Mouse (Mus musculus) lung, embryonic 14.5 days (tissue): ENCODE results near the gene Mepce. TPM values are rescaled to one million over a fixed set of nuclear protein-coding genes. Genes with fewer than 3 reads are reported as not detected.

Source experiments
- ATAC-seq: fragments of 200-750 bp; cut with Nextera tagmentation; 2 replicates; pipeline ENCODE4 v1.8.0; 2017; ENCODE audit warnings: mild to moderate bottlenecking, moderate TSS enrichment, moderate library complexity; ENCODE audit not compliant: insufficient read depth
- DNase-seq: peaks from one replicate; pipeline ENCODE4 v3.0.0-alpha.2; 2015
- H3K27ac ChIP-seq: fragments of 300-500 bp; sonication (generic); 2 replicates; pipeline ENCODE4 v1.5.1; 2014; ENCODE audit warnings: low read depth, mild to moderate bottlenecking, moderate library complexity
- H3K27me3 ChIP-seq: fragments of 300-500 bp; sonication (generic); 2 replicates; pipeline ENCODE4 v1.6.1; 2014; ENCODE audit warnings: low read length, control low read depth; ENCODE audit not compliant: insufficient read depth
- H3K36me3 ChIP-seq: fragments of 300-500 bp; sonication (generic); 2 replicates; pipeline ENCODE4 v1.6.1; 2014; ENCODE audit warnings: control low read depth; ENCODE audit not compliant: insufficient read depth
- H3K4me1 ChIP-seq: fragments of 300-500 bp; sonication (generic); 2 replicates; pipeline ENCODE4 v1.6.1; 2014; ENCODE audit warnings: antibody characterized with exemption, control low read depth; ENCODE audit not compliant: insufficient read depth
- H3K4me2 ChIP-seq: fragments of 300-500 bp; sonication (generic); 2 replicates; pipeline ENCODE4 v1.6.1; 2014; ENCODE audit warnings: mild to moderate bottlenecking
- H3K4me3 ChIP-seq: fragments of 300-500 bp; sonication (generic); 2 replicates; pipeline ENCODE4 v1.5.1; 2014; ENCODE audit warnings: low read depth, low read length
- H3K9ac ChIP-seq: fragments of 300-500 bp; sonication (generic); 2 replicates; pipeline ENCODE4 v1.6.1; 2014
- H3K9me3 ChIP-seq: fragments of 300-500 bp; sonication (generic); 2 replicates; pipeline ENCODE4 v1.6.1; 2016; ENCODE audit warnings: low read depth, low read length, control low read depth
- CTCF ChIP-seq: IDR thresholded peaks from 2 replicates; pipeline ENCODE4 v1.5.1; 2016; ENCODE audit warnings: antibody characterized with exemption, low read depth
- WGBS: fragments of 180-500 bp; shearing (Covaris S2); extraction: QIAGEN DNeasy Blood & Tissue Kit; methylation state at CpG from one replicate; pipeline ENCODE4 v1.1.7; 2014; 5-methylcytosine and 5-hydroxymethylcytosine counted together
- polyA plus RNA-seq: library from polyadenylated mRNA; unstranded; fragments of >200 nt; fragmentation: Nextera tagmentation; extraction: Ambion mirVana; gene quantifications from 2 replicates; pipeline ENCODE4 v1.2.1, GENCODE M21; 2014

The Mepce gene
- polyA plus RNA-seq, 1 experiment from 2014 or later: 14.5 TPM

DNA sequence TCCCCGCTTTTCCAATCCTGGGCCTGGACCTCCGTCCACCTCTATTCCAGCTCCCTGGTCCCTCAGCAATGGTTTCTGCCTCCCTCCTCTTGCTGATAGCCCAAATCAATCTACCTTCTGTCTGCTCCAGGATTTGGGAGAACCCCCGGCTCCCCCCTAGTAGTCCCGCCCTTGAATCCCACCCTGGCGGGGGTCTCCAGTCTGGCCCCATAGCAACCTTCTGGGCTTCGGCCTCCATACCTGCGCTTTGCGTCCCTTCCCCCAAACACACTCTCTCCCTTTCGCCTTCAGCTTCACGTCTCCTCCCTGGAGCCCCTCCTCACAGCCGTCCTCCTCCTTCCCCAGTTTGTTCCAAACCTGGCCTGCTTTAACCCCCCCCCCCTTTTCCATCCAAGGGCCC lies 46.9 kb downstream of the Mepce start:
- Histone ChIP-seq H3K4me1 (0 out of 2 replicates have a peak, but pooled peaks cover 7% of the 10 kb centered on the region), H3K4me2 (peak overlapping the region; percentile 97), H3K9ac (peak overlapping the region; percentile 70), H3K9me3 (no peaks in the 10 kb centered on the region), H3K27ac (0 out of 2 replicates have a peak overlapping the region, but pooled peaks have one; percentile 37), H3K27me3 (no peaks in the 10 kb centered on the region), H3K4me3 (peak overlapping the region; percentile 60), H3K36me3 (peaks cover 12% of the 10 kb centered on the region; the same call in 1 of the 2 replicates)
- 6% methylated on average over 11 of the region's 11 CpGs for WGBS
- TF ChIP-seq CTCF: no peak
- ATAC-seq: 0 out of 2 replicates have a peak, but pooled peaks have one; percentile 18
- DNase-seq: no peak

GRCm38 (mm10) chr5:137739471-137739870 lies 48.0 kb downstream of the Mepce start:
- 58% methylated on average over 9 of the region's 9 CpGs for WGBS
- no peak overlapping the region for H3K27ac ChIP-seq
- peak overlapping the region; percentile 97; the same call in 1 of the 2 replicates for H3K4me2 ChIP-seq
- H3K27me3 ChIP-seq: no peaks in the 10 kb centered on the region
- no peaks in the 10 kb centered on the region for H3K9me3 ChIP-seq
- no peak overlapping the region; the same call in 1 of the 2 replicates for H3K9ac ChIP-seq
- H3K36me3 ChIP-seq: peaks cover 20% of the 10 kb centered on the region; the same call in 1 of the 2 replicates
- 0 out of 2 replicates have a peak, but pooled peaks cover 7% of the 10 kb centered on the region for H3K4me1 ChIP-seq
- TF ChIP-seq CTCF: no peak
- ATAC-seq (no peak), DNase-seq (no peak)
- peak overlapping the region; percentile 60 for H3K4me3 ChIP-seq

GRCm38 (mm10) chr5:137738516-137738915 lies 48.9 kb downstream of the Mepce start:
- H3K36me3 ChIP-seq: peaks cover 23% of the 10 kb centered on the region; the same call in 1 of the 2 replicates
- H3K27me3 ChIP-seq: no peaks in the 10 kb centered on the region
- 0 out of 2 replicates have a peak, but pooled peaks cover 7% of the 10 kb centered on the region for H3K4me1 ChIP-seq
- WGBS: 53% methylated on average over 5 of the region's 5 CpGs
- no peak overlapping the region for H3K4me3 ChIP-seq
- H3K4me2 ChIP-seq: no peak overlapping the region
- no peaks in the 10 kb centered on the region for H3K9me3 ChIP-seq
- TF ChIP-seq CTCF: peak; percentile 35; the same call in 1 of the 2 replicates
- no peak overlapping the region for H3K27ac ChIP-seq
- no peak overlapping the region for H3K9ac ChIP-seq
- ATAC-seq (no peak), DNase-seq (peak; percentile 30)

DNA sequence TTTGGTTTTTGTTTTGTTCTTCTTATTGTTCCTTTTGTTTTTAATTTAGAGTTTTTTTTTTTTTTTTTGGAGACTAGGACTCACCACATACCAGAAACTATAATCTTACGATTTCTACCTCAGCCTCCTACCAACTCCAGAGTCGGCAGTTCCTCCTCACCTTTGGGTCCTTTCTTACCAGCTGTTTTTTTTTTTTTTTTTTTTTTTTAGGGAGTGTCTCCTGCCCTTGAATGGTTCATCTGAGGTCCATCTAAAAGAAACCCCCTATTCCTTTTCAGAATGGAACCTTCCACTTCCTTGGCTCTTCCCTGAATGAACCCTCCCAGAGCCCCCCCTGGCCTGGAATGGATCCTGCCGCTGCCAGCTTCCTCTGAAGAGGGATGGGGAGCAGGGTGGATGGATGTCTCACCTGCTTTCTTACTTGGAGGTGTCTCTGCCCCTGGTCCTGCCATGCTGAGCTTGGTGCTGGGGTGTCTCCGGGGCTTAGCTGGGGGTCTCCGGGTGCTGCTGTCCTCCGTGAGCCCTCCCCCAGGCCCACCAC lies 50.0 kb downstream of the Mepce start:
- no peak overlapping the region for H3K4me2 ChIP-seq
- H3K27me3 ChIP-seq: no peaks in the 10 kb centered on the region
- ATAC-seq: no peak
- no peak for TF ChIP-seq CTCF
- peaks cover 31% of the 10 kb centered on the region; the same call in 1 of the 2 replicates for H3K36me3 ChIP-seq
- no peak for DNase-seq
- H3K4me3 ChIP-seq: no peak overlapping the region
- no peaks in the 10 kb centered on the region for H3K9me3 ChIP-seq
- H3K27ac ChIP-seq: no peak overlapping the region
- no peak overlapping the region for H3K9ac ChIP-seq
- WGBS: 78% methylated on average over 6 of the region's 6 CpGs
- 0 out of 2 replicates have a peak, but pooled peaks cover 7% of the 10 kb centered on the region for H3K4me1 ChIP-seq

DNA sequence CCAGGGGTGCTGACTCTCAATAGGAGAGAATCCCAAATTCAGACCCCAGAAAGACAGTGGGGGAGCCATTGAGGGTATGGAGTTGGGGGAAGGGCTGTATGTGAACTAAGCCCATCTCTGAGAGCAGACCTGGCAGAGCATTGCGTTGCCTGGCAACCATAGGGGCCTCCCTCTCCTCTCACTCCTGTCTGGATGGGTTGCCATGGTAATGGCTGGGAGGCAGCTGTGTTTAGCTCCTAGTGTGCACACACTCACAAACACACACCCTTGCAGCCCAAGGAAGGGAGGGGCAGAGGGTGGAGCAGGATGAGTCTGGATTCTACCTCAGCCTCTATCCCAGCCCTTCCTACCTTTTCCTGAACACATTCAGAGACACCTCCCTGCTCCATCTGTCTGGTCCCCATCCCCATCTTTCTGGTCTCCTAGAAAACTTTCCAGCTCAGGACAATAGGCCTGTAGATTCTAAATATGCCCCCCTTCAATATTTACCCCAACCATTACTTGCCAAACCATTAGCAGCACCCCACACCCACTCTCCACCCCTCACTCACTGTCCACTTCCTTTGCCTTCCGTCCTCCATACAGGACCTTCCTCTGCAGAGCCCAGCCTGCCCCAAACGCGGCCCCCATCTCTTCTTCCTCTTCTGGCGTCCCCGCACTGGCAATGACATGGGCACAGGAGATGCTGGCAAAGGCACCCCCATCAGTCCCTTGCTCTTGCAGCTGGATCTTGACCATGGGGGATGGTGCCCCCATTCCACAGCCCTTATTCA lies 53.0 kb downstream of the Mepce start:
- Histone ChIP-seq H3K36me3 (peaks cover 34% of the 10 kb centered on the region; the same call in 1 of the 2 replicates), H3K27ac (no peak overlapping the region), H3K4me3 (no peak overlapping the region), H3K4me2 (no peak overlapping the region), H3K9ac (no peak overlapping the region; the same call in 1 of the 2 replicates), H3K4me1 (no peaks in the 10 kb centered on the region), H3K27me3 (no peaks in the 10 kb centered on the region), H3K9me3 (no peaks in the 10 kb centered on the region)
- TF ChIP-seq CTCF: no peak
- ATAC-seq (no peak; the same call in 1 of the 2 replicates), DNase-seq (peak; percentile 30)
- 58% methylated on average over 6 of the region's 6 CpGs for WGBS

DNA sequence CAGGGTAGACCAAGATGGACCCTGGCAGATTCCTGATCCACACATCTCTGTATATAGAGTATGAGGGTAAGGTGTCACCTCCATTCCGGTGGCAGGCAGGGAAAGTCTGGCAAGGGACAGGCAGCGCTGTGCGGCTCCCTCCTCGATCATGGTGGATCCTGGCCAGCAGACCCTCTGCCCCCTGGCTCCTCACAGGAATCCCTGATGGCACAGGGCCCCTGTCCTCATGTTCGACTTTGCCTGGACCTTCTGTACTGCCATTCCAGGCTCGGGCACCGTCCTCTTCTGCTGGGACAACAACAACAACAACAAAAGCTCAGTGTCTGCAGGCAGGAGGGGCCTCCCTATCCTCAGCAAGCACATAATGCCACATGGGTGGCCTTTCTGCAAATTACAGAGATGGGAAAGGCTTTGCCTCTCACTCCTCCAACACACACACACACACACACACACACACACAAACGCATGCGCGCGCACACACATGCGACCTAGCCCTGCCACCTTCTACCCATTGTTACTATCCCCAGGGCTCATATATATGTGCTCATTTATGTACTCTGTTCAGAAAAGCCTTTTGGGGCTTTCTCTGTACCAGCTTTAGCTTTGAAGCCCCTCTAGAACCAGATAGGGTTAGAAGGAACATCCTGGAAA lies 53.7 kb downstream of the Mepce start:
- no peaks in the 10 kb centered on the region for H3K9me3 ChIP-seq
- H3K4me2 ChIP-seq: no peak overlapping the region
- peaks cover 34% of the 10 kb centered on the region; the same call in 1 of the 2 replicates for H3K36me3 ChIP-seq
- no peak overlapping the region for H3K27ac ChIP-seq
- no peak for ATAC-seq
- H3K4me1 ChIP-seq: no peaks in the 10 kb centered on the region
- no peak for DNase-seq
- H3K4me3 ChIP-seq: no peak overlapping the region
- no peak for TF ChIP-seq CTCF
- H3K9ac ChIP-seq: no peak overlapping the region
- 83% methylated on average over 12 of the region's 12 CpGs for WGBS
- no peaks in the 10 kb centered on the region for H3K27me3 ChIP-seq

Other genes with a start within 250 kb of the Mepce start
- gene Actl6b, start 234.1 kb downstream of the Mepce start, polyA plus RNA-seq: 0.26 TPM in 1 of 2 replicates, not detected in the other
- 0.31 and 0.47 TPM in 2 replicates for gene Tfr2, start 217.8 kb downstream of the Mepce start, polyA plus RNA-seq
- gene Mospd3, start 186.6 kb downstream of the Mepce start, polyA plus RNA-seq: 33.9 and 37.8 TPM in 2 replicates
- 130 and 148 TPM in 2 replicates for gene Pcolce, start 173.9 kb downstream of the Mepce start, polyA plus RNA-seq
- 0.19 TPM in 1 of 2 replicates, not detected in the other for gene Fbxo24, start 158.7 kb downstream of the Mepce start, polyA plus RNA-seq
- gene Lrch4, start 158.5 kb downstream of the Mepce start, polyA plus RNA-seq: 32.1 and 40.5 TPM in 2 replicates
- gene Gm20605, start 158.5 kb downstream of the Mepce start, polyA plus RNA-seq: 9.2 and 11.7 TPM in 2 replicates
- gene Sap25, start 146.3 kb downstream of the Mepce start, polyA plus RNA-seq: 6.4 and 8.1 TPM in 2 replicates
- gene Irs3, start 141.9 kb downstream of the Mepce start, polyA plus RNA-seq: 0.08 TPM in 1 of 2 replicates, not detected in the other
- 10.9 and 12.2 TPM in 2 replicates for gene Agfg2, start 102.9 kb downstream of the Mepce start, polyA plus RNA-seq
- 0.91 and 0.93 TPM in 2 replicates for gene Nyap1, start 46.0 kb downstream of the Mepce start, polyA plus RNA-seq
- gene Tsc22d4, start 41.9 kb downstream of the Mepce start, polyA plus RNA-seq: 127 TPM in 2 replicates
- 33.7 and 40.9 TPM in 2 replicates for gene Ppp1r35, start 8.8 kb downstream of the Mepce start, polyA plus RNA-seq
- gene Zcwpw1, start 143 bp upstream of the Mepce start, polyA plus RNA-seq: 25.9 and 26.1 TPM in 2 replicates
- 2.2 and 3.0 TPM in 2 replicates for gene Pilra, start 48.6 kb upstream of the Mepce start, polyA plus RNA-seq
- 0.41 and 1.1 TPM in 2 replicates for gene Pilrb1, start 70.5 kb upstream of the Mepce start, polyA plus RNA-seq
- 0.37 and 0.83 TPM in 2 replicates for gene Pilrb2, start 84.2 kb upstream of the Mepce start, polyA plus RNA-seq
- gene Cyp3a13, start 134.0 kb upstream of the Mepce start, polyA plus RNA-seq: 0.21 and 0.28 TPM in 2 replicates
- 0.18 TPM in 1 of 2 replicates, not detected in the other for gene Gjc3, start 175.4 kb upstream of the Mepce start, polyA plus RNA-seq
- gene Azgp1, start 193.9 kb upstream of the Mepce start, polyA plus RNA-seq: not detected in 2 replicates
- not detected in 2 replicates for gene Smok3a, start 233.6 kb upstream of the Mepce start, polyA plus RNA-seq
- not detected in 2 replicates for gene Smok3b, start 233.8 kb upstream of the Mepce start, polyA plus RNA-seq